Mouse (Mus musculus): Measurements from ENCODE around the gene Tnfrsf9.
"Not testable (repeated sequence)": the region's sequence is repeated elsewhere in the genome, so short reads cannot be mapped to it uniquely, and the experiment has no call there.

Tnfrsf9 gene

DNA sequence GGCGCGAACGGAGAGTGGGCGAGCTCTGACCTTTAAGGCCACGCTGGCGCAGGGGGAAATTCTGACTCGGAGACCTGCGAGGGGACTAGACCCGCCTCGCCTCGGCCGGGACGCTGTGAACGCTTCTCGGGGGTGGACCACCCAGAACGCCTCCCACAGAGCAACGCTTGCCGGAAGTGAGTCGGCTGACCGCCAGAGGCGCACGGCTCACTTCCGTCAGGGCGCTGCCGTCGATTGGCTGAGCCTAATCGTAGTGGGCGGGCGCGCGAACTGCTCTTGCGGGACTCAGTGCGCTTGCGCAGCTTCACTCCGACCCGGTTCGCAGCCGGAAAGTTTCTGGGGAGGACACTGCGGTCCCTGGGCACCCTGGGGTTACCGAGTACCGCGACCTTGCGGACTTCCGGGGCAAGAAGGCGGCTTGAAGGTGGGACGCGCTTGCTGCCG, at the start of gene Tnfrsf9, which contains the start of gene Park7:
Tnfrsf9 (plus strand) TSS at position 273 of the 444 bp plus-strand sequence.
Park7 (minus strand) TSS at position 148 of the 444 bp plus-strand sequence.
- peak; percentile 94 to 95 for DNase-seq (ENCODE audit: low spot score in 2 of 2)

DNA sequence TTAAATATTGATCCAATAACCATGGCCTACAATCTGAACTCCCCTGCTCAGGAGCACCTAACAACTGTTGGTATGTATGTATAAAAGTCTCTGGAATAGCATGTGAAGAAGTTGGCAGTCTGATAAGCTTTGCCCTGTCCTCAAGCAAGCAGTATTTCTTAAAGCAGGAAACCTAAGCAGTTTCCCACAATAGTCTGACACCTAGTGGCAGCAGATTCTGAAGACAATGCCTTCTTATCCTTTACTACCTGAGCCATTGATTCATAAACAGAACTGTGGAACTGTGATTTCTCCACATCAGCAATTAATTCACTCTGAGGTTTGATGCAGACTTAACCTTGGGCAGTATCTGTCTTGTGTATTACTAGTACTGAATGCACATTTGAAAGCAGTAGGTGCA, 49.0 kb upstream of the Tnfrsf9 start:
- peak in 1 of 2 experiments; percentile 21 for DNase-seq (ENCODE audit: low spot score in 2 of 2)

DNA sequence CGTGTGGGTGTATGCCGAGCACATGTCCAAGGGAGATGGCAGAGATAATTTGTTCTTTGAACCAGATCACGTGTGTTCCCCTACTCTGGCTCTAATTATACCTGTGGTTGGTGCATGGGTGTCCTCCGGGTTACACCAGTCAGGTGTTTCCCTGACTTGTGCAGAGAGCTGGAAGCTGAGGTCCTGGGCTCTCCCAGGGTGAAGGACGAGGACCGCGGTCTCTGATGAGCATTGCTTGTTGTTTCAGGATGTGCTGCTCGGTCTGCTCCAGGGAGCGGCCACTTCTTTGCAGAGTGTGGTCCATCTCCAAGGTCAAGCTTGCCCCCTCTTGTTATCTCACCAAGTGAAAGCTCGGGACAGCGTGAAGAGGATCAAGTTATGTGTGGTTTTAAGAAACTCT, 48.3 kb upstream of the Tnfrsf9 start:
- DNase-seq (ENCODE audit: low spot score in 2 of 2), result no peak

DNA sequence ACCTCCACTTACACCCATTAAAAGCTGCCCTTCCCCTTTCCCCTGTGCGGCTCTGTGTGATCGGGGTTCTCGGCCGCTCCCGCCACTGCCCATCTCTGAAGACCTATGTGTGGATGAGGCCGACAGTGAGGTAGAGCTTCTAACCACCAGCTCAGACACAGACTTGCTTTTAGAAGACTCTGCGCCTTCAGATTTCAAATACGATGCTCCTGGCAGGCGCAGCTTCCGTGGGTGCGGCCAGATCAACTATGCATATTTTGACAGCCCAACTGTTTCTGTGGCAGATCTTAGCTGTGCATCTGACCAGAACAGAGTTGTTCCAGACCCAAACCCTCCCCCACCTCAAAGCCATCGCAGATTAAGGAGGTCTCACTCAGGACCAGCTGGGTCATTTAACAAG, 47.9 kb upstream of the Tnfrsf9 start:
- no peak for DNase-seq (ENCODE audit: low spot score in 2 of 2)

DNA sequence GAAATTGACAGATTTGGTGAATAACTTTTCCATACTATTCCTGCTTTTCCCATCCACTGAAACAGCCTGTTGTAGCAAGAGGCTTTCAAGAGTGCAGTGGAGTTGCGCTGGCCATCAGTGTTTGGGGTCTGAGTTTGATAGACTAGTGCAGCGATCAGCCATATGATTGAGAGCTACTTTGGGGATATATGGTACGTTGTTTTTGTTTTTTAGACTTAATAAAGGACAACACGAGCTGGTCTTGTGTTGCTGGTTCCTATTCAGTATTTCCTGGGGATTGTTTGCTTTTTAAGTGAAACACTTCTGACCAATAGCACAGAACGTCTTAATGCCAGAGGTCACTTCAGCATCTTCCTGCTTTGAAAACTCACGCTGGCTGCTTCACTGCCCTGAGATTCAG, 46.2 kb upstream of the Tnfrsf9 start:
- no peak for DNase-seq (ENCODE audit: low spot score in 2 of 2)

DNA sequence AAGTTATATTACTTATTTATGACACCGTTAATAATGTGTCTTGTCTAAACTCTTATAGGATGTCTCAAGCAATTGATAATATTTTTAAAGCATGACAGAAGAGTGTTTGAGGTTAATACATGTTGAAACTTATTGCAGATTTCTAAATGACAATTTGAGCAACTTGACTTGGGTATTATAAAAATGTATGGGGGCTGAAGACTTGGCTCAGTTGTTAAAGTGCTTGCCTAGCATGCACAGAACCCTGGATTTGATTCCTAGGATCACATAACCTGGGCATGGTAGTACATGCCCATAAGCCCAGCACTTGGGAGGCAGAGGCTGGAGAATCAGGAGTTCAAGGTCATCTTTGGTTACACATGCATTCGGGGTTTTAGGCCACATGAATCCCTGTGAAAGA, 45.5 kb upstream of the Tnfrsf9 start:
- DNase-seq (ENCODE audit: low spot score in 2 of 2), result no peak

DNA sequence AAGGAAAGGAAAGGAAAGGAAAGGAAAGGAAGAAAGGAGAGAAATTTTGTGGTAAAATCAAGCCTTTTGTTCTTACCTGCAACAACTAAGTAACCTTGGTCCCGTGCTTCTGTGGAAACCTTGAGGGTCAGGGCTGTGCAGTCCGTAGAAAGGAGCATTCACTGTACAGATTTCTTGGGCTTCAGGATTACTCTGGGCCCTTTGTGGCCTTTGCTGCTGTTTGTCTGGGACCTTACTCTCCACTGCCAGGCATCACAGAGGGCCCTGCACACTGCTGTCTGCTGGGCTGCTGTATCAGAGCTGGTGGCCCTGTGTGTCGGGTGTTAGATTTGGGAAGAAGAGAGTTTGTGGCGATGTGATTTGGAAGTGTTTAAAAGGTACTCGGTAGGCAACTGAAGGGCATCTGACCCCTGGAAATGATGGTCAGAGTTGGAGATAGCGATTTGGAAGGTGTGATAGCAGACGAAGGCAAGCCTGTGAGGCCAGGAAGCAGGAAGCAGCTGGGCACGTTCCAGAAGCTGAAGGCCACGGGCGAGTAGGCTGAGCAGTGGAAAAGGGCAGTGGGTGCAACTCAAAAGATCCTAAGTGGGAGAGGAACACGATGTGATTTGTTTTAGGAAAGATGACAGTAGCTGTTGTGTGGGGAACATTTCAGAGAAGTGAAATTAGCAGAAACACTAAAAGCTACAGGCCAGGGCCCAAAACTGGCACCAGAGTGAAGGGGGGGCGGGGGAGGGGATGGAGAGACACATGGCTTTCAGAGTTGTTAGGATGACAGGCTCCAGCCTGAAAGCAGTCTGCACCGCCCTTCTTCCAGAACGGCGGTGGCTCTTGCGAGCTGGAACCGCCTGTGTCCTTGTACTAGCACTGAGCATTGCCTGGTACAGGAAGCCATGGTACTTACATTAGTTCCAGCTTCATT, 44.8 kb upstream of the Tnfrsf9 start:
- no peak for DNase-seq (ENCODE audit: low spot score in 2 of 2)

DNA sequence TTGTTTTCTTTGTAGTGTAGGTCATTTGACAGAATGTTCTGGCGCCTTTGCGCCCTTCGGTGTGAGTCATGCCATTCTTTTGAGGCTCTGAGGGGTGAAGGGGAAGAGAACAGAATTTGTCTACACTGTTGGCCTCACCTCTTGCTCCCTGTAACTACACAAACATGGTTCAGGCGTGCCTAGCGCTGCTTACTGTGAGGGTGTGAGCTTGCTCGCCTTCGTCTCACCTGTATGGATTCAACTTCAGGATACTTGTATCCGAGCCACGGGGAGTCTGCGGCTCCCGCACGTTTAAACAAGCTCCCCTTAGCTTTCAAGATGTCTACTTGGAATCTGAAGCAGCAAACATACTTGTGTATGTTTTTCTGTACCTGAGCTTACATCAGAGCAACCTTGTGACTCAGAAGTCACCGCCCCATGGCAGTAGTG, 43.4 kb upstream of the Tnfrsf9 start:
- no peak for DNase-seq (ENCODE audit: low spot score in 2 of 2)

DNA sequence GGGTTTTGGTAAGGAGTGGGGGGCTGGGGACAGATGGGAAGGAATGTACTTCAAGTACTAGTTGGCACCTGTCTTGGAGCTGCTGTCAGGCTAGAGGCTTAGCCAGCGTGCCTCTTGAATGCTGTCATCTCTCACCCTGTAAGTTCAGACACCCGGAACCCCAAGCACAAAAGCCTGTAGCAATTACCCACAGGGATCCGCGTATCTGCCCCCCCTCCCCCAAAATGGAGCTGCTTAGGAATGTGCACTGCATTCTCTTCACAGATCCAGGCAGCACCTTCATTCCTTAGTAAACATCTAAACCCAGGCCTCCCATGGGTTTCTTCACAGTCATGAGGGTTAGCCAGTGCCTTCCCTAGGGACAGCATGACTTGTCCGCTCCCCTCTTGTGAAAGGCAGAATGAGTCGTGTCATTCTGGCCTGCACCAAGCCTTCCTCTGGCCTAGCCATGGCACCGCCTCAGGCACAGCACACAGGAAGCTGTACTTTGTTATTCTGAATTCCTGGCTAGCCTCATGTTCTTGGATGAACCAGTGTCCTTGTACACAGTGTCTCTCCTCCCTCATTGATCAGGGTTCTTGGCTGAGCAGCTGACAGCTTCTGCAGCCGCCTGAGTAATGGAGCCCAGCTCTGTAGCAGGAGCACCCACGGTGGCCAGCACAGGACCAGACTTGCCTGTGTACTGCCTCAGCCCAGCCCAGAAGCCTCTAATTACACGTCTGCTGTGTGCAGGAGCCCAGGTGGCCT, 42.8 kb upstream of the Tnfrsf9 start:
- no peak for DNase-seq (ENCODE audit: low spot score in 2 of 2)

DNA sequence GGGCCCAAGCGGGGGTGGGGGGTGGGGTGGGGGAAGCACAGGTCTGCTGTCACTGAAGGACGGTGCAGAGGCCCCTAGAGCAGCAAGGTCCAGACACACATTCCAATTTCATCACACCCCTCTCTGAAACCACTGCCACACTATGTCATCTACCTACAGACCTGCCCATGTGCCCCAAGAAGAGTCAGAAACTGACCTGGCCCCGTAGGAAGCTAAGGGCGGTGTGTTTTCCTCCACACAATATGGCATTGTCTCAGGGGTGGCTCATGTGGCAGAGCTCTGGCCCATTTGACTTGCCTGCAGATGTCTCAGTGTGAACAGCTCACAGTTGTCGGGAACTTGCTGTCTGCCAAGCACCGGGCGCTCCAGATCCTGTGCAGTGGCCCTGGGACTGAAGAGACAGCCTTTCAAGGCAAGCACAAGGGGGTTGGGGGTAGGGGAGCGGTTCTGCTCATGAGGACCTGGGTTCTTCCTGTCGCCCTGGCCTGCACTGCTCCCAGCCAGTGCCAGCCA, 42.2 kb upstream of the Tnfrsf9 start:
- DNase-seq (ENCODE audit: low spot score in 2 of 2), result no peak

DNA sequence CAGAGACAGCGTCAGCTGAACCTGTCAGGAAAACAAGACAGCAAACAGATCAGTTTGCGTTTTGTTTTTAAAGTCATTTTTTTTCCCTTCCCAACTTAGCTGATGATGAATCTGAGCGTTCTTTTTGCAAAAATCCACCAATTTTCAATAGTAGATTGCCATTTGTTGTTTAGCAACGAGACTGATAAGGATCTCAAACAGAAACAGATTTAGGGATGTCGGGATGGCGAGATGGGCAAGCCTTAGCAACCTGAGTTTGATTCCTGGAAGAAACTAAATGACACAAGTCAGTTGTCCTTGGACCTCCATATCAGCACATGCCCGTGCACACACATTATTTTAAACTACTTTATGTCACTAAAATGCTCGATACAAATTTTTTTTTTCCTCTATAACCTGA, 41.7 kb upstream of the Tnfrsf9 start:
- no peak for DNase-seq (ENCODE audit: low spot score in 2 of 2)

DNA sequence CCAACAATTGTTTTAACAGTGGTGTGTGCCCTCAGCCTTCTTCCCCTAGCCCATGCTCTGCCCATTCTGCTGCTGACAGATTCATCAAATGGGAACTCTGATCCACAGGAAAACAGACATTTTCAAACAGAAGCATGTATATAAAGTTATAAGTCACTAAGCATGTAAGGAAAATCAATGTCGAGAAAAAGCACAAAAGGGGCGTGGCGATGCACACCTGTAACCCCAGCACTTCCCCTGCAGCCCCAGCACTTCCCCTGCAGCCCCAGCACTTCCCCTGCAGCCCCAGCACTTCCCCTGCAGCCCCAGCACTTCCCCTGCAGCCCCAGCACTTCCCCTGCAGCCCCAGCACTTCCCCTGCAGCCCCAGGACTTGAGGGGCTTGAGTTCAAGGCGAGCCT, 39.9 kb upstream of the Tnfrsf9 start:
- DNase-seq (ENCODE audit: low spot score in 2 of 2), result not testable (repeated sequence)

DNA sequence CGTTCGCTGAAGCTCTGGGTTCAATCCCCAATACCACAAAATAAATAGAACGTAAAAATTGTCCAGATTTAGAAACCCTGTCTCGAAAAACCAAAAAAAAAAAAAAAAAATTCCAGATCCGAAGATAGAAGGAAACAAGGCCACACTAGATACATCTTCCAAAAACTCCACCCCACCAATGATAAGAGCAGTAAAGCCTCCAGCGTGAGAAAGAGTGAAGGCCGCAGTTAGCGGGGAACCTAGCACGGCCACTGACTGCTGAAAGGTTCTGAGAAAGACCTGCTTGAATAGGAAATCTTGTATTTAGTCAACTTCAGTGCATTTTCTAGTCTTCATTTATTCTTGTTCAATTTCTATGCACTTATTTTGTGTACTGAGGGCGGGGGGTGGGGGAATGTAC, 39.0 kb upstream of the Tnfrsf9 start:
- no peak for DNase-seq (ENCODE audit: low spot score in 2 of 2)

DNA sequence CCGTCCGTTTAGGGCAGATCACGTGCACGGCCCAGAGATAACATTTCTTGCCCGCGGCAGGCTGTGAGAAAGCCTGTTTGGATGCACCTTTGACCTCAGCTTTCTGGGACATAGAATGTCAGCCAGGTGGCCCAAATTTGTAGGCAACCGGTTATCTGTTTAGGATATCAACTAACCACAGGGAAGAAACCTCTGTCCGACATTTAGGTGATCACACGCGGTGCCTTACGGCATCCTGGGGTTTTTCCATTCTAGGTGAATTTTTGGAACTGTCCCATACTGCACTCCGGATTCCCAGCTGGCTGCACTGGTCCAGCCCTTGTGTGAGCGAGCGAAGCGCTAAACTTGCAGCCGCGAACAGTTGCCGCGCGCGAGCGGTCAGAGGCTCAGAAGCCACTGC, 34.7 kb upstream of the Tnfrsf9 start:
- DNase-seq (ENCODE audit: low spot score in 2 of 2), result no peak

DNA sequence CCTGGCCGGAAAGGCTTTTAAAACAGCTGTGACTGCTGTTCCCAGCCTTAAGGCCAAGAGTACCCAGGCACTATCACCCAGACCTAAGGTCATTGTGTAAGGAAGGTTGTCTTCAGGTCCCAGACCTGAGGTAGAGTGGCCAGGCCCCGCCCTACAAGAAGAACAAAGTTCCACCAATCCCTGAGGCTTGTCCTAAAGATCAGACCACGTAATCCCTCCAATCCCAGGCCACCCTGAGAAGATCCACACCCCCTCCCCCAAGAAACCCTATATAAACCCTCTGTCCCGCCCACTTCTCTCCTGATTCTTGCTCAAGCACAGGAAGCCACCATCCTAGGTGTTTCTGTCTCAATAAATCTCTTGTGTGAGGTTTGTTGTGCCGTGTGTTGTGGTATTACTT, 34.0 kb upstream of the Tnfrsf9 start:
- DNase-seq (ENCODE audit: low spot score in 2 of 2), result no peak

DNA sequence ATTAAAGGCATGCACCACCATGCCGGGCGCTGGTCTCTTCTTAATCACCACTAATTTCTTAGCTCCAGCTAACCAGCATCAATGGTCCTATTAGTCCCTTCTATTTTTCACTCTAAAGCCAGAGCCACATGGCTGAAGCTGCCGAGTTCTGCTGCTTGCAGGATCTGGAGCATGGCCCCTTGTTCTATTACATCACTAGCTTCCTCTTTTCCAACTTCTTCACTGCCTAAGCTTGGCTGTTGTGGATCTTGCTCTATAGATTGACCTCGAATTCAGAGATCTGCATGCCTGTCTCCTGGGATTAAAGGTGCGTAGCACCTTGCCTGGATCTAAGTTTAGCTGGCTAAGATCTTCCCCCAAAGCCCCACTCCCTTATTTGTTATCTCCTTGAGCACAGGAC, 31.7 kb upstream of the Tnfrsf9 start:
- no peak for DNase-seq (ENCODE audit: low spot score in 2 of 2)

DNA sequence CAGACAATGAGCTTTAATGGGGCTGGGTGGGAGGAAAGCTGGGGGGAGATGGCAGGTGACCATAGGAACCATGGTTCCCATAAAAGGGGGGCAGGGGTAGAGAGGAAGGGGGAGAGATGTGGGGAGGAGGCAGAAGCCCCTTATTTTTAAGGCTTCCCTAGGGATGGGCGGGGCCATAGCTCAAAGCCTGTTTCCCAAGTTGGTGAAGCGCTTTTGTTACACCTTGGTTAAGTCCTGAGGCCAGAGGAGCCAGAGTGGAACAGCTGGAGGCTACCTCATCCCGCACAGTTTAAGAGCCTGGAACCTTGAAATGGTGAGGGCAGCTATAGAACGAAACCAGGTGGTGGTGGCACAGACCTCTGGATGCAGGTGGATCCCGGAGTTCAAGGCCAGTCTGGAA, 26.5 kb upstream of the Tnfrsf9 start:
- DNase-seq (ENCODE audit: low spot score in 2 of 2), result no peak

DNA sequence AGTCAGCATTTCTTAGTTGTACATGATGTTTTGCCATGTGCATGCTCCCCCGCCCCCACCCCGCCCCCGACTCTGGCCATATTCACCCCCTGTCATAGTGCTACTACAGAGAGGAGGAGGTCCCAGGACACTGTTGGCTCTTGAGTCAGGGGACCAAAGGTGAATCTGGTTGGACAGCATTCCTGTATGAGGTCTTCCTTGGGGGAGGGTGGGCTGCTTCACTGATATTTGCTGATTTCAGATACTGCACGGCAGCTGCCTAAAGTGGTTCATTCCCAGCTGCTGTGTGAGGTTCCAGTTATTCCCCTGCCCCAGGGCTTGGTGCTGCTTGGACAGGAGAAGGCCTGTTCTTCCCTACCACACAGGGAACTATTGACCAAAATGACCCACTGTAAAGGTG, 25.9 kb upstream of the Tnfrsf9 start:
- no peak for DNase-seq (ENCODE audit: low spot score in 2 of 2)

DNA sequence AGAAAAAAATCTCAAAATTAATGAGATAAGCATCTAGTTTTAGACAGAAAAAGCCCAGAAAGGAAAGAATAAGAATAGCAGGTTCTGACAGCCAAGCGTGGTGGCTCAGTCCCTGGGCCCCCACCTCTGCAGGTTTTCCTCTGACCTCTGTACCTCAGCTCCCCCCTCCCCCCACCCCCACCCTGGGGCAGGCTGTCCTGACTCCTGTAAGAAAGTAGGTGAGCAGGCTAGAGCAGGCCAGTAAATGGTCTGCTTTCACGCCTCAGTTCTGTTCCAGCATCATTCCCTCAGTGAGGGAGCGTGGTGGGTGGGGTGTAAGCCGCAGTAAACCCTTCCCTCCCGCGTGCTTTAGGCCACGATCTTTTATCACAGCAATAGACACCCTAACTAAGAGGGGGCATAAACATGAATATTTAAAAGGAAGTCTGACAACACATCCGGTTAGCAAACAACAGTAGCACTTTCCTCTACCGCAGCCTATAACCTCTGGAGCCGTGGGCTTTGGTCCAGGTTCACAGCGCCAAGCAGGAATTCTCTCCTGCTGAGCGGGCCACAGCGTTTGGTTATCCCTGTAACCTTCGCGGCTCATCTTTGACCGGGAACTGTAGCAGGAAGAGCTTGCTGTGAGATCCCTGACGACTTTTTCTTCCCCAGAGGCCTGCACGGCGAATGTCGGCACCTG, 24.9 kb upstream of the Tnfrsf9 start:
- DNase-seq (ENCODE audit: low spot score in 2 of 2), result no peak

DNA sequence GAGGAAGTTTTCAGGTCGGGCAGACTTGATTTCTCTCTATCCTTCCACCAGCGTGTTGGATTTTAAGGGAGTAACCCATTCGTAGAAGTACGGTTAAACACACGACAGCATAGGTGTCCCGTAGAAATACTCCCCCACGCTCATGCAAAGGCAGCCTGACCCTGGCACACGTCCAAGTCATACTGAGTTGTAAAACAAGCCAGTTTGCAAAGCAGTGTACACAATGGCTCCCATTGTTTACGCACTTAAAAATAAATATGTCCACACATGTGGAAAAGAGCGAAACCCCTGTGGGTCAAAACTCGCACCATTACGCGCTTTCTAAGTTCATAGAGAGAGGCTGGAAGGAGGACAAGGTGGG, 24.4 kb upstream of the Tnfrsf9 start:
- no peak for DNase-seq (ENCODE audit: low spot score in 2 of 2)

DNA sequence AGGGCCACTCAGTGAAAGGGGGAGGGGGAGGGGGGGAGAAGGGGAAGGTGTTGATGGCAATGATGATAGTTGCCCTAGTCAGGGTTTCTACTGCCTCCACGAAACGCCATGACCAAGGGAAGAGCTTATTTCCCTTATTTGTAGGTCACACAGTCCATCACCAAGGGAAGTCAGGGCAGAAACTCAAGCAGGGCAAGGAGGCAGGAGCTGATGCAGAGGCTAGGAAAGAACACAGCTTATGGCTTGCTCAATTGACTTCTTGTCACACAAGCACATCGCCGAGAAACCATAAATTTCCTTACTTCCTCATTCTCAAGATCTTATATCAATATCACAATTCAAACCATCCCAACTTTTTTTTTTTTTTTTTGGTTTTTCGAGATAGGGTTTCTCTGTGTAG, 23.1 kb upstream of the Tnfrsf9 start:
- DNase-seq (ENCODE audit: low spot score in 2 of 2), result no peak
